Mouse (Mus musculus) spleen, adult 2 months (tissue): ENCODE measurements at regions not wholly inside any gene's neighbourhood (a gene's known extent, or its start where the extent isn't known, plus 50 kb on each side); places are given as distances from the start of the nearest gene placed in this dataset.

ENCODE experiments used
- CTCF ChIP-seq: fragments of 200-500 bp; IDR thresholded peaks from 2 replicates; pipeline ENCODE4 v1.5.1; 2011; ENCODE audit warnings: mild to moderate bottlenecking, inconsistent platforms; ENCODE audit not compliant: insufficient read depth, insufficient read length, insufficient replicate concordance; ENCODE audit errors: extremely low read depth
- POLR2A ChIP-seq: fragments of 200-500 bp; IDR thresholded peaks from 2 replicates; pipeline ENCODE4 v1.6.1; 2011; ENCODE audit warnings: low read depth, low read length, inconsistent platforms

DNA sequence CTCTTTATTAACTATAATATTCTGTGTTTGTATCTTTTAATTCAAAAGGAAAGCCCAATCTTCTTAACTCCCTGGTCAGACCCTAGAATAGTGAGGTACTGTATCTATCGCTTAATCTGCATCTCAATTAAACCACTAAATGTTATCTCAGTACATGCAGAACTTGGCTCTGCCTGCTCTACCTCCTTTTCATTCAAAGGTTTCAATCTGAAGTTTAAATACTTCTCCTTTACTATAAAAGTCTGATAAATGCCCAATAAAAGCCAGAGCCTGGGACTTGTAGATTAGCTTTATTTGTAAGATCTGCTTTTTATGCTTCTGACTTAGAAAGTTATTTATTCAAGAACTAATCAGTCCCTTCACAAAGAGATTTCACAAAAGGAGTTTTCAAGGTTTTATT is 200.1 kb downstream of the Zpld1 start:
- TF ChIP-seq CTCF, result no peak
- TF ChIP-seq POLR2A, result no peak
